Mouse (Mus musculus) testis, adult 2 months (tissue): ENCODE data around the gene Sufu.

Experiments
- CTCF ChIP-seq: fragments of 200-500 bp; IDR thresholded peaks from 2 replicates; pipeline ENCODE4 v1.5.1; 2012; ENCODE audit warnings: low read depth, mild to moderate bottlenecking, inconsistent platforms, low read length, moderate library complexity; ENCODE audit not compliant: control insufficient read depth, insufficient read depth, insufficient replicate concordance
- POLR2A ChIP-seq: fragments of 200-500 bp; IDR thresholded peaks from 2 replicates; pipeline ENCODE4 v1.6.1; 2012; ENCODE audit warnings: low read depth, mild to moderate bottlenecking, inconsistent platforms, low read length, moderate library complexity; ENCODE audit not compliant: control insufficient read depth

DNA sequence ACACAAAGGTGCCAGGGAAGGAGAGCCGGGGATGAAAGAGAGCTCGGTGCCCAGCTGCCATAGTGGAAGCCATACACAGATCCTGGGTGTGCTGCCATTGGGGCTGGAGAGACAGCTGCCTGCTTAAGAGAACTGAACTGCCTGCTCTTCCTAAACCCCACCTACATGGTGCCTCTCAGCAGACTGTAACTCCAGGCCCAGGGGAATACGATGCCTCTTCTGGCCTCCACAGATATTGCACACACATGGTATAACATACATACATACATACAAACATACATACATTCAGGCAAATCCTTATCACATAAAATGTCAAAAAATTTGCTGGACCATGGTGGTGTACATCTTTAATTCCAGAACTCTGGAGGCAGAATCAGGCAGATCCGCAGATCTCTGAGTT lies 66.8 kb downstream of the Sufu start:
- TF ChIP-seq CTCF (no peak), POLR2A (no peak)
